Mouse (Mus musculus) induced T-regulatory cell, adult 2 months (primary cell): ENCODE measurements around the gene Irak3.
"Not testable (repeated sequence)": the region's sequence is repeated elsewhere in the genome, so short reads cannot be mapped to it uniquely, and the experiment has no call there.

ENCODE experiments used
- DNase-seq: peaks from one replicate; pipeline ENCODE4 v3.0.0-alpha.2; 2012; ENCODE audit warnings: low read depth

The Irak3 gene

GRCm38 (mm10) chr10:120163490-120163889 is 38.4 kb downstream of the Irak3 start:
- no peak for DNase-seq

GRCm38 (mm10) chr10:120162840-120163239 is 39.1 kb downstream of the Irak3 start:
- DNase-seq: no peak

- DNase-seq: no peak
Measured at GRCm38 (mm10) chr10:120160533-120160932, 41.4 kb downstream of the Irak3 start.

GRCm38 (mm10) chr10:120153911-120154310 is 48.0 kb downstream of the Irak3 start:
- no peak for DNase-seq

- no peak for DNase-seq
Measured at GRCm38 (mm10) chr10:120151672-120152071, 50.3 kb downstream of the Irak3 start.

GRCm38 (mm10) chr10:120140916-120141516 is 60.9 kb downstream of the Irak3 start:
- peak; percentile 17 for DNase-seq

GRCm38 (mm10) chr10:120140193-120140592 is 61.7 kb downstream of the Irak3 start:
- no peak for DNase-seq

- no peak for DNase-seq
Measured at GRCm38 (mm10) chr10:120136020-120136562, 65.8 kb downstream of the Irak3 start.

GRCm38 (mm10) chr10:120133697-120134096 is 68.2 kb downstream of the Irak3 start:
- DNase-seq: no peak

- peak; percentile 66 for DNase-seq
Measured at GRCm38 (mm10) chr10:120130621-120131020, 71.3 kb downstream of the Irak3 start.

GRCm38 (mm10) chr10:120128601-120129277 is 73.2 kb downstream of the Irak3 start:
- no peak for DNase-seq

- no peak for DNase-seq
Measured at GRCm38 (mm10) chr10:120125465-120125857, 76.5 kb downstream of the Irak3 start.

- peak; percentile 88 for DNase-seq
Measured at GRCm38 (mm10) chr10:120124801-120125464, 77.0 kb downstream of the Irak3 start.

- peak; percentile 39 for DNase-seq
Measured at GRCm38 (mm10) chr10:120123721-120124120, 78.2 kb downstream of the Irak3 start.

- no peak for DNase-seq
Measured at GRCm38 (mm10) chr10:120115249-120115648, 86.7 kb downstream of the Irak3 start.

- no peak for DNase-seq
Measured at GRCm38 (mm10) chr10:120114493-120114892, 87.4 kb downstream of the Irak3 start.

- no peak for DNase-seq
Measured at GRCm38 (mm10) chr10:120113980-120114379, 88.0 kb downstream of the Irak3 start.

GRCm38 (mm10) chr10:120113482-120113881 is 88.4 kb downstream of the Irak3 start:
- DNase-seq: not testable (repeated sequence)

GRCm38 (mm10) chr10:120112507-120113396 is 89.2 kb downstream of the Irak3 start, which contains the start of gene Helb:
TSS of gene Helb (minus strand) at chr10:120112987.
- DNase-seq: peak; percentile 99

GRCm38 (mm10) chr10:120111691-120112319 is 90.1 kb downstream of the Irak3 start:
- DNase-seq: no peak

- DNase-seq: no peak
Measured at GRCm38 (mm10) chr10:120100806-120101205, 101.1 kb downstream of the Irak3 start.
